Mouse (Mus musculus): Measurements from ENCODE around the gene Phf11c.
"Not testable (repeated sequence)": the region's sequence is repeated elsewhere in the genome, so short reads cannot be mapped to it uniquely, and the experiment has no call there.

Phf11c gene

GRCm38 (mm10) chr14:59395281-59395680 is at the start of gene Phf11c:
Phf11c (minus strand) TSS chr14:59395381.
- DNase-seq (ENCODE audit: low spot score in 2 of 2), result no peak

- DNase-seq (ENCODE audit: low spot score in 2 of 2), result peak in 1 of 2 experiments; percentile 22
These were observed 46.3 kb upstream of the Phf11c start for GRCm38 (mm10) chr14:59441472-59441805.

GRCm38 (mm10) chr14:59440558-59441471 is 45.6 kb upstream of the Phf11c start, which contains the start of the genes Setdb2 and Cab39l:
Setdb2 (minus strand) TSS chr14:59440884.
Cab39l (plus strand) TSS chr14:59440972.
- peak; percentile 89 to 95 for DNase-seq (ENCODE audit: low spot score in 2 of 2)

- no peak for DNase-seq (ENCODE audit: low spot score in 2 of 2)
These were observed 44.9 kb upstream of the Phf11c start for GRCm38 (mm10) chr14:59440039-59440438.

GRCm38 (mm10) chr14:59438505-59438904 is 43.3 kb upstream of the Phf11c start:
- DNase-seq (ENCODE audit: low spot score in 2 of 2), result peak in 1 of 2 experiments; percentile 16

- no peak for DNase-seq (ENCODE audit: low spot score in 2 of 2)
These were observed 42.2 kb upstream of the Phf11c start for GRCm38 (mm10) chr14:59437398-59437797.

GRCm38 (mm10) chr14:59435206-59435605 is 40.0 kb upstream of the Phf11c start:
- no peak for DNase-seq (ENCODE audit: low spot score in 2 of 2)

GRCm38 (mm10) chr14:59433902-59434301 is 38.7 kb upstream of the Phf11c start:
- no peak for DNase-seq (ENCODE audit: low spot score in 2 of 2)

- DNase-seq (ENCODE audit: low spot score in 2 of 2), result no peak
These were observed 35.4 kb upstream of the Phf11c start for GRCm38 (mm10) chr14:59430556-59430955.

- no peak for DNase-seq (ENCODE audit: low spot score in 2 of 2)
These were observed 27.9 kb upstream of the Phf11c start for GRCm38 (mm10) chr14:59422912-59423663.

- no peak for DNase-seq (ENCODE audit: low spot score in 2 of 2)
These were observed 23.0 kb upstream of the Phf11c start for GRCm38 (mm10) chr14:59418171-59418570.

GRCm38 (mm10) chr14:59414979-59415378 is 19.8 kb upstream of the Phf11c start:
- DNase-seq (ENCODE audit: low spot score in 2 of 2), result not testable (repeated sequence)

GRCm38 (mm10) chr14:59396999-59397398 is 1.8 kb upstream of the Phf11c start:
- peak; percentile 11 to 61 for DNase-seq (ENCODE audit: low spot score in 2 of 2)

- not testable (repeated sequence) for DNase-seq (ENCODE audit: low spot score in 2 of 2)
These were observed 5.0 kb downstream of the Phf11c start for GRCm38 (mm10) chr14:59390181-59390580.

- DNase-seq (ENCODE audit: low spot score in 2 of 2), result no peak
These were observed 5.6 kb downstream of the Phf11c start for GRCm38 (mm10) chr14:59389532-59389931.

GRCm38 (mm10) chr14:59370348-59371068 is 24.7 kb downstream of the Phf11c start:
- no peak for DNase-seq (ENCODE audit: low spot score in 2 of 2)

- no peak for DNase-seq (ENCODE audit: low spot score in 2 of 2)
These were observed 28.6 kb downstream of the Phf11c start for GRCm38 (mm10) chr14:59366386-59367105.

GRCm38 (mm10) chr14:59365244-59365644 is 29.9 kb downstream of the Phf11c start, which contains the start of gene Phf11d:
Phf11d (minus strand) TSS chr14:59365470.
- no peak for DNase-seq (ENCODE audit: low spot score in 2 of 2)

GRCm38 (mm10) chr14:59341189-59341588 is 54.0 kb downstream of the Phf11c start, which contains the start of gene Phf11b:
Phf11b (minus strand) TSS chr14:59341351.
- DNase-seq (ENCODE audit: low spot score in 2 of 2), result peak in 1 of 2 experiments; percentile 24

GRCm38 (mm10) chr14:59339541-59339940 is 55.6 kb downstream of the Phf11c start:
- no peak for DNase-seq (ENCODE audit: low spot score in 2 of 2)

GRCm38 (mm10) chr14:59336056-59336455 is 59.1 kb downstream of the Phf11c start:
- DNase-seq (ENCODE audit: low spot score in 2 of 2), result not testable (repeated sequence)
